Mouse (Mus musculus) right cerebral cortex, postnatal 4 days (tissue): Measurements from ENCODE around the gene Prpsap2.
A peak's percentile ranks its signal among the peaks of the same experiment; 100 is the strongest.

Experiments
- DNase-seq: peaks from one replicate; pipeline ENCODE4 v3.0.0-alpha.2; 2022

Gene Prpsap2

DNA sequence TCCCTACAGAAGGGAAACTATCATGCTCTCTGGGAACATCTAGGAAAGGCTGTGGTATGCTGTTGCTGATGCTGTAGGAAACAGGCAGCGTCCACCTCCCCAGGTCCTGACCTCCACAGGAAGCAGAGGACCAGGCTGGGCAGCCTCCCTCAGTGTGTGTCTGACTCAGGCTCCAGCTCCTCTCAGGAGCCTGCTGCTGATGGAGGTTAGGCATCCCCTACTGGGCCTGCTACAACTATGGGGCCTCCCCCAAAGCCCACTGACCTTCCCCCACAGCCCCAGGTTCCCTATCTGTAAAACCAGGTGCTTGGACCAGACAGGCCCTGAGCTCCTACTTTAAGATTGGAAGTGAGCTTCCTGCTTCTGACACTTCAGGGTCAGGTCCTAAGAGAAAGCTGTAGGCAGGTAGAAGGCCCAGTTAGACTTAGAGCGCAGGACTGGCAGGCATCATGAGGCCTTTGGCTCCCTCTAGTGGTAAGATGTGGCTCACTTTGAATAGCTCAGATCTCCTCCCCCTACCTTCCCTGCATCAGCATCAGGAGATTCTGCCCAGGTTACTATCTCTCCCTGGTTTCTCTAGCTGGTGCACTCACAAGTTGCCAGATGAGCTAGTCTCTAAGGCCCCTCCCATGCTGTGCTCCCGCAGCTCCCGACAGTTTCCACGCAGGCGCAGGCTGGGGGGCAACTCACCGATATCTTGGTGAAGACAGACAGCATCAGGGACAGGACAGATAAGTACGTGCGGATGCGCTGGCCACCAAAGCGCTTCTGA, 47.4 kb downstream of the Prpsap2 start:
- peak; percentile 60 for DNase-seq

DNA sequence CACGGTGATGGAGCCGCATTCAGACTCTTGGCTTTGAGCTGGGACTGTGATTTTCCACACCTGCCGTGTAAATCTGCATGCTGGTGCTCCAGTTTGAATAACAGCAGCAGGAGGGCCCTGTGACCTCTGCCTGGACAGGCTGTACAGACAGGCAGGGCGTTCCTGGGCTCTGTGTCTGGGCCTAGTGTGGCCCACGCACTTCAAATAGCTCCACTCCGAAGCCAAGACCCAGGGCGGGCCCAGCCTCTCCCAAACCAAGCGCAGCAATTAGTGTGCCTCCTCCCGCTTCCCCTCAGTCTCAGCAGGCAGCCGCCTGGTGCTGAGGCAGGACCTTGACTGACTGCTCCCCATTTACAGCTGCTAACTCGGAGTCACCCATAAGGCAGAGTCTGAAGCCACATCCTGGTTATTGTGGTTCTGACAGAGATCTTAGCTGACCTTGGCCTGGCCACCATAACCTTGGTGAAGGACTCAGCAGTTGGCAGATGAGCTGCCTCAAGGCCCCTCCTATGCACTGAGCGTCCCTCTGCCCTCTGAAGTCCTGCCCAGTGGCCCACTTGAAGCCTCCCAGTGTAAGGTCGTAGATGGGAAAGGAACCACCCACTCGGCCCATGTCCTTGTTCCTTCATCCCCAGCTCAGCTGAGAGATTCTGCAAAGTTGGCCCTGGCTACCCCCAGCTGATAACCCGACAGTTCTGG, 48.6 kb downstream of the Prpsap2 start:
- DNase-seq = no peak

DNA sequence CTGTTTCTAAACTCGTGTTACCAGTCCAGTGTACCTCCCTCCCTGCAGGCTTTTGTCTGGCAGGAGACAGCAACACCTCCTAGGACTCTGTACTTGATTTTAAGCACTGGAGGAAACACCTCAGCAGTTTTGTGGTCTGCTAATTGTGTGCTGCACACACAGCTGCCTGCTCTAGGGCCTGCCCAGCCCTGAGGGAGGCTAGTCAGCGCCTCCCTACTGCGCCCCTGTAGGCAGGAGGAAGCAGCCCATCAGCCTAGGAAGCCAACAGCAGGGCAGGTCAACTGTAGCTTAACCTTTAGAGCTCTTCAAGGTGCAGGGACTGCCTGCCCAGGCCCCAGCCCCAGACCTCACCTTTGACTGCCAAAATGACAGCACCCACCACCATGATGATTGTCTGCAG, 53.0 kb downstream of the Prpsap2 start:
- no peak for DNase-seq

DNA sequence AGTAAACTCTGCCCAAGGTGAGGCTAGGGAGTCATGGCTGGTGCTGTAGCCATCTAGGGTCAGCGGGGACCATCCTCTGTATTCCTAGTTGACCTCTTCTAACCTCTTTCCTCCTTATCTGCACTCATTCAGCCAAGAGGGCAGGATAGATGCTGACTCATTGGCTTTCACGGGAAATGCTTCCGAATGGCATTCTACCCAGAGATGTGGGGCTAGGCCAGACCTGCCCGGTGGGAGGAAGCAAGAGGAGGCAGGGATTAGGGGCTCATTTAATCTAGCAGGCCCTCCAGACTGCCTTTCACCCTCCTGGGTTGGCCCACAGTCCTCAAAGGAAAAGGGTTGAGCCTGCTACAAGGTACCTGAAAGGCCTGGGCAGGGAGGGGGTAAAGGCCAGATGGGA, 55.7 kb downstream of the Prpsap2 start:
- no peak for DNase-seq

DNA sequence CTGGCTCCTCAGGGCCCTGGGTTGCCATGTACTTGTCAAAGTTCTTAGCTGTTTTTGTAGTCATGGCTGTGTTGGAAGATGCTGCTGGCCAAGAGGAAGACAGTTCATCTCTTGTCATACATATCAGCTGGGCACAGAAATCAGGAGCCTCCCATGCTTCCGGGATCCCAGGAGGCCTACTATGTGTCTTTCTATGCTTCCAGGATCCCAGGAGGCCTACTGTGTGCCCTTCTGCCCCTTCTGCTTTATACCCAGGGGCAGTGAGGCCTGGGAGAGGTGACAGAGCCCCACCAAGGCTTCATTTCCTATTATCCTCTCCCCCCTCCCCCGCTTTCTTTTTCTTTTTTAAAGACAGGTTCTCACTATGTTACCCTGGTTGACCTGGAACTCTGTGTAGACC, 56.3 kb downstream of the Prpsap2 start:
- DNase-seq = no peak

DNA sequence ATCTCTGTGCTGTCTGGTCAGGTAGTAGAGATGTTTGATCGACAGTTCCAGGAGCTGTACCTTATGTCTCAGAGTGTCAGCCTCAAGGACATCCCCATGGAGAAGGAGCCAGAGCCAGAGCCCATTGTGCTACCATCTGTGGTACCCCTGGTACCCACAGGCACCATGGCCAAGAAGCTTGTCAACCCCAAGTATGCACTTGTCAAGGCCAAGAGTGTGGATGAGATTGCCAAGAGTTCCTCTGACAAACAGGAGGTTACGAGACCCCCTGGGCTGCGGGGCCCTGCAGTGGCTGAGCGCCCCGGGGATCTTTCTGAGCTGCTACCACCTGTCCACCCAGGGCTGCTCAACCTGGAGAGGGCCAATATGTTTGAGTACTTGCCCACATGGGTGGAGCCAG, 59.4 kb downstream of the Prpsap2 start:
- DNase-seq = no peak

DNA sequence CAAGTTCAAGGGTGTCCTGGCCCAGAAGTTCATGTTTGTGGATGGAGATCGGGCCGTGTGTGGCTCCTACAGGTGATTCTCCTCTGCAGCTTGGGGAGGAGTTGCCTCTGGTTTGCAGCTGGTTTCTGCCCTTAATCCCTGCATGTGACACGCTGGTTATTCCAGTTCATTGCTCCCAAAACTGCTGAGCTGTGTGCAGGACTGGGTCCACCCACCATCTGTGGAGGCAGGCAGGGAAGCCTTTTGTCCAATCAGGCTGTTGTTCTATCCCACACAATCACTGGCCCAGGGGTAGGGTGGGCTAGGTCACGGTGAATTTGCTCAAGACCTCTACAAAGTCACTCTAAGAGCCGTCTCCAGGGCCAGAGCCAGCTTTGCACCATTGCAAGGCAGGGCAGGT, 60.2 kb downstream of the Prpsap2 start:
- no peak for DNase-seq

DNA sequence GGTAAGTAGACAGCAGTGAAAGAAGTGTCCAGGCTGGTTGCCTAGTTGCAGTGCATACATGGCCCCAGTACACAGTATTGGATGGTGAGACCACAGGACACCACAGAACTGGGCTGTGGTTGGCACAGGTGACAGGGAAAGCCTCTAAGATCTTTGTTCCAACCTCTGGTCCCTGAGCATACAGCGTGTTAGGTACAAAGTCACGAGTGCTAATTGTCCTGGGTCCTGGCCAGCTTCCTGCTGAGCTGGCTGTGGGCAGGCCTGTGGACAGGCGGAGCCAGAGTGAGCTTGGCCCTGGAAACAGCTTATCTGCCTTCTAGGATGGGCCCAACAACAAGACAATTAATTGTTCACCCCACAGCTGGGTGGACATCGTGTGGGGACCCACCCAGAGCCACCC, 62.0 kb downstream of the Prpsap2 start:
- no peak for DNase-seq

DNA sequence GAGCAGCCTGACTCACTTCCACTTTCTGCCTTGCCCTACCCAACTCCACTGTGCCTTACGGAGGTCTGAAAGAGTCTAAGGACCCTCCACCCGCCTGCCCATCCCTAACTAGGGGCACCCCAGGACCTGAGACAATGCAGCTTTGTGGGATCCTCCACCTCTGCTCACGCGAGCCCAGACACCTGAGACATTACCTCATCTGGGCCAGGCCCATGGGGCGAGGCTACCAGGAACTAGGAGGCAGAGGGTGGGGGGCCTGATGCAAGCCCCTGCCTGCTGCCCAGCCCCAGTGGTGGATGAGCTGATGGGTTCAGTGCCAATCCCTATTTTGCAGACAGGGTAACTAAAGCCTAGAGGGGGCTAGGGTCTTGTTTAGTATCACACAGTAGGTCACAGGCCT, 62.4 kb downstream of the Prpsap2 start:
- DNase-seq = no peak

DNA sequence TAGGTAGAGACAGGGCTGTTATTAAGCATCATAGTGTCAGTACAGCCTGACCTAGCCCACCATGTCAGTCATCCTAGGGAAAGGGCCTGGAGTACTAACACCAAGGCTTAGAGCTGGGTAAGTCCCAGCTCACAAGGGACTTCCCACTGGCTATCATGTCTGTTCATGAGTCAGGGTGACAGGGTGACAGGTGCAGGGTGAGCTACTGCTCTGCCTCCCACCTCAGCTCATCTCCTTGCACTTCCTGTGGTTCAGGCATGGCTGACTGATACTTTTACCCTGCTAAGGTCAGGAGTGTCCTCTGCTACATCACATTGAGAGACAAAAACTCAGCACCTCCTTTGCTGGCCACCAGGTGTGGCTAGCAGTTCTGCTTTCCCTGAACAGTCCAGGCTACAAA, 63.0 kb downstream of the Prpsap2 start:
- DNase-seq = no peak

DNA sequence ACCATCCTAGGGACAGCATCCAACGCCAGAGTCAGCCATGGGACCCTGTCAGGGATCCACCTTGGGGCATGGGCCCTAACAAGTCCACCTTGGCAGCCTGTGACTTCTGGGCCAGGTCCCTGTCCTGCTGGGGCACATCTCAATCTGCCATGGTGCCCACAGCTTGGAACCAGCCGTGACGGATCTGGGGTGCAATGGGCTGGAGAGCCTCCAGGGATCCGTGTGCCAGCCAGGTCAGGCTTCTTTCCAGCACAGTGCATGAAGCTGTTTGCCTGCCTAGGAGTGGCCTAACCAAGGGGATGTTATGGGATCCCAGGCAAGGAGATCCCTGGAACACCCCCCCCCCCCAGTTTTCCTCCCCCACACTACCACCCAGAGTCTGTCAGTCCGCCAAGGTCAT, 68.9 kb downstream of the Prpsap2 start:
- no peak for DNase-seq

DNA sequence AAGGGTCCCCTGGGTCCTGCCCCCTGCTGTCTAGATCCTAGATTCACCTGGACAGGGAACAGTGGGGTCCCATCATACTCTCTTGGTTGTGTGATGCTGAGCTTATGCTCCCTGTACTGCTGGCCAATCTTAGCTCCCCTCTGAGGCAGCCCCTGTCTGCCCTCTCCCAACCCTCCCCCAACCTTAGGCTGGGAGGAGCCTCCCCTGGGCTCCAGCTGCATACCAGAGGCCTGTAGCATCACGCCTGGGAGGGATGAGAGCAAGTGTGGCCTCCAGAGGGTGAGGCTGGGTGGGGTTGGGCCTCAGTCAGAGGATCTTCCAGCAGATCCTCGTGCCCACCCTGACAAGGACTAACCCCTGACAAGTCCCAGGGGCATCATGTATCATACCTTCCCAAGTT, 74.3 kb downstream of the Prpsap2 start:
- DNase-seq = no peak

DNA sequence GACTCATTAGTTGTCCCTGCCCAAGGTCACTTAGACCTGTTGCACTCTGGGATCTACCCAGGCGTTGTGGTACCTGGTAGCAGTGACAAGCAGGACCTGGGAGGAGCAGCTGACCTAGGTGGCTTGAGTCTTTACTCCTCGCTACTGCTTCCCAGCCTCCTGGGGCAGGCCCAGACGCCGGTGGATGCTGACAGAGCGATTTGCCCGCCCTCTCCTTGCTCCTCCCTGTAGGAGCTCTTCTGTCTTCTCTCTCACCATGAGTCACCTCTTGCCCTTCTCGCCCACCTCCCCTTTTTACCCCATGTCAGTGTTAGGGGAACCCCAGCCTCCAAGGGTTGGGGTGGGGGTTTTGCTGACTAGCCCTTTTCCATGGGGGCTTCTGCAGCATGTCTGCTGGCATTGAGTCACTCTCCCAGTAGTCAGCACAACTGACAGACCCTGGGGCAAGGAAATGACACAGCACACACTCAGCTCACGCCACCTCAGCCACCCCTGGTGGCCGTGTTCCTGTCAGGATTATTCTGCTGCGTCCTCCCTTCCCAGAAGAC, 74.9 kb downstream of the Prpsap2 start:
- DNase-seq = no peak

DNA sequence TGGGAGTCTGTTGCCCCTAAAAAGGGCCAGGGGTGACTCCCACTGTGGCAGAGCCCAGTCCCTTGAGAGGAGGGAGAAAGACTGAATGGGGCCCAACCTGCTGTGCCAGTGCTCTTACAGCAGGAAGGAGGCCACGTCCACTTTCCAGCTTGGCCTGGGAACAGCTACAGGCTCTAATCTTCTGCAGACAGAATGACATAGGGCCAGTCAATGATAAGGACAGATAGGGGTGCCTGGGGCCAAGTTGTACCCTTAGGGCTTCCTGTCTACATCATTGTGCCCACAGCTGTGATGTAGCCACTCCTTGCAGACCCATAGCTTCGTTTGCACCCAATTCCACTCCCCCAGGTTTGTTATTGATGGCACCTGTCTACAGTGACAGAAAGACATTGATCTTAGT, 75.7 kb downstream of the Prpsap2 start:
- DNase-seq = no peak

DNA sequence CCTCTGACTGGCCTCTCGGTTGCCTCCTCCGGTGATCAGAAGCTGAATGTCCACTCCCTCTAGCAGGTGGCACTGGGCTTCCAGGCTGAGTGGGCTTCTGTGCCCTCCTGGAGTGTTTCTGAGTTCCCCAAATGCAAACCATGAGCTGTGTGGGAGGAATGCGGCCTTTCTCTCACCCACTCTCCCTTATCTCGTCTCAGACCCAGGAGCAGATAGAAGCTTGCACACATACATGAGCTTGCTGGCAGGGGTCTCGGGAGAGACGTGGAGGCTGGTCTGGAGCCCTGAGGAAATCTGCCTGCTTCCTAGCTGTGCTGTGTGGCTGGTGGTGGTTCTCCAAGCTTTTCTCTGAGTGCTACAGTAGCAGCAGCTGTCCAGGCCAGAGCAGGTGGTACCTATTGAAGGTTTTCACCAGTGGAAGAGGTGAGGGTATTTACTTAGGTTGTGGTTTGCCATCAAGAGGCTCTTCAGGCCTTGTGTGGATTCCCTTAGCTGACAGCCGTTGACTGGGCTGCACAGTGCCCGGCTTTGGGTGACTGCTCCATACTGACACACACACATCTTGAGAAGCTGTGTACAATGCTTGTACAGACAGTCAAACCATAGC, 76.7 kb downstream of the Prpsap2 start:
- DNase-seq = no peak

DNA sequence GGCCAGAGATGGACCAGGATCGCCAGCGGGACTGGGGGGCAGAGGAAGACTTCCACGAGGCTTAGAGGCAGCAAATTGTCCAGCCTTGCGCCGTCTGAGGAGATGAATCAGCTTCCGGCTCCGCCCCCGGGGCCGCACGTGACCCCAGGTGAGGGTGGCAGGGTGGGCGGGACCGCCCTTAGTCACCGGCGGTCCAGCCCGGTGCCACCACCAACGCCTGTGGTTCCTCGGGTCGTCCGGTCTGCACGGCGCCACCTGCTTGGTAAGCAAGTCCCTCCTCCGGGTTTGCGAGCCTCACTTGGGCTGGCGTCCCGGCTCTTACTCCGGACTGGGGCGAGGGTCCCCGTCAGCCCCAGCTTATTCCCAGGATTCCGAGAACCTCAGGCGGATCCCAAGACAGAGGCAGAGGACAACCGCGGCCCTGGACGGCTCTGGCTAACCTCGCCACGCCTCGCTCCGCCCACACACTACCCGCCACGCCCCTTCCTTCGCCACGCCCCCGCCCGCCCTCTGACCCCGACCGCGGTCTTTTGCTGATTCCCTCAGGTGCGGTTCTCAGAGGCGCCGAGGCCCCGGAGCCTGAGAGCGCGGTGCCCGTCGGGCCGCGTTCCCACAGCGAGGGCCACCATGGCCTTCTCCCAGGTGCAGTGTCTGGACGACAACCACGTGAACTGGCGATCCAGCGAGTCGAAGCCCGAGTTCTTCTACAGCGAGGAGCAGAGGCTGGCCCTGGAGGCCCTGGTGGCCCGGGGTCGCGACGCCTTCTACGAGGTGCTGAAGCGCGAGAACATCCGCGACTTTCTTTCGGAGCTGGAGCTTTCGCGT, 77.8 kb downstream of the Prpsap2 start, which contains the start of gene Fam83g:
TSS of gene Fam83g (plus strand) at position 185 of the 825 bp plus-strand sequence.
- no peak for DNase-seq
